8 mouse cellular contexts compared by ENCODE assay signal in genomic region chr2:127270300-127271041, GRCm38 (mm10). TPM values are rescaled to one million over a fixed set of nuclear protein-coding genes. Genes with fewer than 3 reads are reported as not detected.
DNase-seq lines count a peak whose midpoint lies in the region; ATAC-seq and TF ChIP-seq lines count a peak whose summit lies in the region.

No protein-coding gene starts in this region.

- under 1% methylated on average over 75 of the region's 75 CpGs for WGBS in forebrain, embryonic 12.5 days
- WGBS in heart, postnatal 0 days, result under 1% methylated on average over 75 of the region's 75 CpGs
- WGBS in liver, embryonic 14.5 days (ENCODE audit: insufficient replicate concordance), result under 1% methylated on average over 74 of the region's 75 CpGs
- under 1% methylated on average over 68 of the region's 75 CpGs for WGBS in neural tube, embryonic 11.5 days
- WGBS in stomach, postnatal 0 days, result under 1% methylated on average over 68 of the region's 75 CpGs

- DNase-seq in c-Kit-positive CD71-negative TER-119-negative erythroid progenitor cells, embryonic 14.5 days (ENCODE audit: low read depth), result peak; percentile 61
- peak; percentile 82 for DNase-seq in heart, postnatal 0 days (ENCODE audit: low spot score)
- DNase-seq in kidney, postnatal 36 days, result peak; percentile 91 to 93
- DNase-seq in liver, embryonic 14.5 days (ENCODE audit: low read depth in 3 of 3, low spot score in 3 of 3), result peak; percentile 78 to 79 (median 79)
- DNase-seq in neural tube, embryonic 11.5 days (ENCODE audit: low spot score), result peak; percentile 92
- DNase-seq in stomach, postnatal 0 days (ENCODE audit: low spot score), result peak; percentile 90

- H3K27me3 ChIP-seq in forebrain, embryonic 12.5 days, result no peaks in the 10 kb centered on the region
- H3K27me3 ChIP-seq in heart, postnatal 0 days (ENCODE audit: control insufficient read depth, insufficient read depth, low read length), result no peaks in the 10 kb centered on the region
- H3K27me3 ChIP-seq in liver, embryonic 14.5 days (ENCODE audit: control insufficient read depth, insufficient read depth, low read length), result no peaks in the 10 kb centered on the region
- no peaks in the 10 kb centered on the region for H3K27me3 ChIP-seq in neural tube, embryonic 11.5 days (ENCODE audit: control insufficient read depth, insufficient read depth, low read length)
- no peaks in the 10 kb centered on the region for H3K27me3 ChIP-seq in stomach, postnatal 0 days (ENCODE audit: control insufficient read depth, insufficient read depth, low read length)

- H3K36me3 ChIP-seq in forebrain, embryonic 12.5 days (replicated peaks), result no peaks in the 10 kb centered on the region
- H3K36me3 ChIP-seq in heart, postnatal 0 days (replicated peaks; ENCODE audit: control insufficient read depth, insufficient read depth, low read length), result peaks cover 6% of the 10 kb centered on the region; the same call in 1 of the 2 replicates
- no peaks in the 10 kb centered on the region; the same call in 1 of the 2 replicates for H3K36me3 ChIP-seq in liver, embryonic 14.5 days (replicated peaks; ENCODE audit: control insufficient read depth, insufficient read depth, low read depth)
- no peaks in the 10 kb centered on the region for H3K36me3 ChIP-seq in neural tube, embryonic 11.5 days (ENCODE audit: control insufficient read depth, insufficient read depth, low read length)
- H3K36me3 ChIP-seq in stomach, postnatal 0 days (ENCODE audit: control insufficient read depth, insufficient read depth, low read length), result no peaks in the 10 kb centered on the region

- peak; percentile 20; the same call in 1 of the 2 replicates for TF ChIP-seq EP300 in heart, postnatal 0 days (IDR thresholded peaks at IDR 0.05; ENCODE audit: low read depth)
- TF ChIP-seq EP300 in liver, embryonic 14.5 days (IDR thresholded peaks at IDR 0.05; ENCODE audit: low read depth), result no peak
- TF ChIP-seq EP300 in stomach, postnatal 0 days (optimal IDR thresholded peaks at IDR 0.05), result no peak

- H3K27ac ChIP-seq in forebrain, embryonic 12.5 days, result peak overlapping the region; percentile 95
- H3K27ac ChIP-seq in heart, postnatal 0 days (ENCODE audit: low read depth), result peak overlapping the region; percentile 99
- peak overlapping the region; percentile 72 for H3K27ac ChIP-seq in liver, embryonic 14.5 days
- peak overlapping the region; percentile 87 for H3K27ac ChIP-seq in neural tube, embryonic 11.5 days (ENCODE audit: low read depth, low read length)
- H3K27ac ChIP-seq in stomach, postnatal 0 days (replicated peaks), result peak overlapping the region; percentile 98

- H3K9ac ChIP-seq in forebrain, embryonic 12.5 days, result peak overlapping the region; percentile 86
- H3K9ac ChIP-seq in heart, postnatal 0 days (replicated peaks; ENCODE audit: low read depth, low read length), result peak overlapping the region; percentile 93
- H3K9ac ChIP-seq in liver, embryonic 14.5 days (replicated peaks), result peak overlapping the region; percentile 82
- H3K9ac ChIP-seq in neural tube, embryonic 11.5 days (ENCODE audit: low read length), result peak overlapping the region; percentile 78
- peak overlapping the region; percentile 93 for H3K9ac ChIP-seq in stomach, postnatal 0 days (ENCODE audit: low read length)

- ATAC-seq in CD4-positive, CD25-positive, alpha-beta regulatory T cell, adult 4 months, result peak; percentile 71
- peak; percentile 95 for ATAC-seq in forebrain, embryonic 12.5 days (ENCODE audit: low FRiP score)
- ATAC-seq in heart, postnatal 0 days (ENCODE audit: insufficient read depth, low read depth), result peak; percentile 93
- ATAC-seq in liver, embryonic 14.5 days (ENCODE audit: insufficient read depth), result peak; percentile 91
- peak; percentile 94 for ATAC-seq in neural tube, embryonic 11.5 days (ENCODE audit: insufficient read depth, low FRiP score, low TSS enrichment)
- ATAC-seq in stomach, postnatal 0 days (ENCODE audit: low FRiP score, low TSS enrichment), result peak; percentile 95

- peak overlapping the region; percentile 79 for H3K4me3 ChIP-seq in forebrain, embryonic 12.5 days (replicated peaks)
- H3K4me3 ChIP-seq in heart, postnatal 0 days (ENCODE audit: low read depth, low read length), result peak overlapping the region; percentile 89
- H3K4me3 ChIP-seq in liver, embryonic 14.5 days (ENCODE audit: insufficient read depth in 1 of 2, low read depth in 2 of 2, low read length in 2 of 2), result peak overlapping the region; percentile 78 to 82
- H3K4me3 ChIP-seq in neural tube, embryonic 11.5 days (ENCODE audit: low read depth, low read length), result peak overlapping the region; percentile 82
- peak overlapping the region; percentile 92 for H3K4me3 ChIP-seq in stomach, postnatal 0 days (ENCODE audit: low read depth, low read length)

- no peaks in the 10 kb centered on the region for H3K9me3 ChIP-seq in forebrain, embryonic 12.5 days
- no peaks in the 10 kb centered on the region for H3K9me3 ChIP-seq in heart, postnatal 0 days (replicated peaks; ENCODE audit: control insufficient read depth, low read length)
- H3K9me3 ChIP-seq in liver, embryonic 14.5 days (ENCODE audit: control insufficient read depth, low read length), result no peaks in the 10 kb centered on the region
- no peaks in the 10 kb centered on the region for H3K9me3 ChIP-seq in neural tube, embryonic 11.5 days (ENCODE audit: control insufficient read depth, low read length)
- no peaks in the 10 kb centered on the region for H3K9me3 ChIP-seq in stomach, postnatal 0 days (ENCODE audit: control insufficient read depth, low read length)

- H3K4me1 ChIP-seq in forebrain, embryonic 12.5 days, result peaks cover 25% of the 10 kb centered on the region
- peaks cover 21% of the 10 kb centered on the region for H3K4me1 ChIP-seq in heart, postnatal 0 days (ENCODE audit: control insufficient read depth, insufficient read depth)
- H3K4me1 ChIP-seq in liver, embryonic 14.5 days (replicated peaks; ENCODE audit: control insufficient read depth in 2 of 2, insufficient read depth in 2 of 2, low read length in 1 of 2), result peaks cover 11 to 12% of the 10 kb centered on the region in 2 experiments
- H3K4me1 ChIP-seq in neural tube, embryonic 11.5 days (ENCODE audit: control insufficient read depth, insufficient read depth, low read length), result no peaks in the 10 kb centered on the region
- H3K4me1 ChIP-seq in stomach, postnatal 0 days (replicated peaks; ENCODE audit: control insufficient read depth, insufficient read depth), result no peaks in the 10 kb centered on the region; the same call in 1 of the 2 replicates

- no peak for TF ChIP-seq CTCF in heart, postnatal 0 days (IDR thresholded peaks at IDR 0.05; ENCODE audit: low read depth)
- no peak for TF ChIP-seq CTCF in liver, embryonic 14.5 days (IDR thresholded peaks at IDR 0.05; ENCODE audit: low read depth)
- TF ChIP-seq CTCF in stomach, postnatal 0 days (IDR thresholded peaks at IDR 0.05; ENCODE audit: low read depth), result peak; percentile 12; the same call in 1 of the 2 replicates

- peak overlapping the region; percentile 69 for H3K4me2 ChIP-seq in forebrain, embryonic 12.5 days
- peak overlapping the region; percentile 93 for H3K4me2 ChIP-seq in heart, postnatal 0 days (ENCODE audit: low read depth, low read length)
- peak overlapping the region; percentile 81 for H3K4me2 ChIP-seq in liver, embryonic 14.5 days (ENCODE audit: low read depth)
- H3K4me2 ChIP-seq in neural tube, embryonic 11.5 days (ENCODE audit: low read depth), result peak overlapping the region; percentile 76
- peak overlapping the region; percentile 78 for H3K4me2 ChIP-seq in stomach, postnatal 0 days (replicated peaks; ENCODE audit: low read depth)

RNA-seq across cellular contexts. Expression of gene Stard7, which starts 0.5 kb away (rescaled TPM):
- polyA plus RNA-seq in CD4-positive, CD25-positive, alpha-beta regulatory T cell, adult 4 months (2017; shearing (Covaris generic)), result 10 to 100 TPM; 28.4 to 32.1 TPM
- 103 TPM in 2 replicates for polyA plus RNA-seq in forebrain, embryonic 12.5 days (2016; fragmentation: Nextera tagmentation; extraction: Ambion mirVana)
- total RNA-seq in heart, postnatal 0 days (2014; rRNA removed; ENCODE audit: low replicate concordance), result 228 and 244 TPM in 2 replicates
- polyA plus RNA-seq in heart, postnatal 0 days (2015; fragmentation: Nextera tagmentation; extraction: Ambion mirVana), result 109 and 123 TPM in 2 replicates
- polyA plus RNA-seq in liver, embryonic 14.5 days (2012; rRNA removed), result 23.3 and 29.8 TPM in 2 replicates
- polyA plus RNA-seq in liver, embryonic 14.5 days (2014; fragmentation: Nextera tagmentation; extraction: Ambion mirVana), result 42.0 and 51.9 TPM in 2 replicates
- 80.2 and 84.7 TPM in 2 replicates for polyA plus RNA-seq in neural tube, embryonic 11.5 days (2014; fragmentation: Nextera tagmentation; extraction: Ambion mirVana)
- polyA plus RNA-seq in stomach, postnatal 0 days (2015; fragmentation: Nextera tagmentation; extraction: Ambion mirVana), result 57.3 and 62.7 TPM in 2 replicates

RNA-seq across cellular contexts. Expression of gene Tmem127, which starts 22.8 kb away (rescaled TPM):
- polyA plus RNA-seq in CD4-positive, CD25-positive, alpha-beta regulatory T cell, adult 4 months (2017; shearing (Covaris generic)), result 100 to 1,000 TPM in 1 of 2 experiments, 10 to 100 TPM in 1; 75.1 to 118 TPM
- 29.6 and 33.0 TPM in 2 replicates for polyA plus RNA-seq in forebrain, embryonic 12.5 days (2016; fragmentation: Nextera tagmentation; extraction: Ambion mirVana)
- 48.2 and 75.3 TPM in 2 replicates for total RNA-seq in heart, postnatal 0 days (2014; rRNA removed; ENCODE audit: low replicate concordance)
- polyA plus RNA-seq in heart, postnatal 0 days (2015; fragmentation: Nextera tagmentation; extraction: Ambion mirVana), result 21.2 and 22.1 TPM in 2 replicates
- polyA plus RNA-seq in liver, embryonic 14.5 days (2012; rRNA removed), result 8.4 and 11.7 TPM in 2 replicates
- 7.4 and 9.2 TPM in 2 replicates for polyA plus RNA-seq in liver, embryonic 14.5 days (2014; fragmentation: Nextera tagmentation; extraction: Ambion mirVana)
- polyA plus RNA-seq in neural tube, embryonic 11.5 days (2014; fragmentation: Nextera tagmentation; extraction: Ambion mirVana), result 27.4 and 30.4 TPM in 2 replicates
- 27.0 and 27.1 TPM in 2 replicates for polyA plus RNA-seq in stomach, postnatal 0 days (2015; fragmentation: Nextera tagmentation; extraction: Ambion mirVana)

RNA-seq across cellular contexts. Expression of gene Ciao1, which starts 22.9 kb away (rescaled TPM):
- 10 to 100 TPM; 53.3 to 64.7 TPM for polyA plus RNA-seq in CD4-positive, CD25-positive, alpha-beta regulatory T cell, adult 4 months (2017; shearing (Covaris generic))
- 51.3 and 55.0 TPM in 2 replicates for polyA plus RNA-seq in forebrain, embryonic 12.5 days (2016; fragmentation: Nextera tagmentation; extraction: Ambion mirVana)
- 38.0 and 65.9 TPM in 2 replicates for total RNA-seq in heart, postnatal 0 days (2014; rRNA removed; ENCODE audit: low replicate concordance)
- polyA plus RNA-seq in heart, postnatal 0 days (2015; fragmentation: Nextera tagmentation; extraction: Ambion mirVana), result 53.7 and 59.5 TPM in 2 replicates
- polyA plus RNA-seq in liver, embryonic 14.5 days (2012; rRNA removed), result 23.2 and 29.1 TPM in 2 replicates
- 38.3 and 42.3 TPM in 2 replicates for polyA plus RNA-seq in liver, embryonic 14.5 days (2014; fragmentation: Nextera tagmentation; extraction: Ambion mirVana)
- 58.8 and 72.2 TPM in 2 replicates for polyA plus RNA-seq in neural tube, embryonic 11.5 days (2014; fragmentation: Nextera tagmentation; extraction: Ambion mirVana)
- 41.6 and 42.0 TPM in 2 replicates for polyA plus RNA-seq in stomach, postnatal 0 days (2015; fragmentation: Nextera tagmentation; extraction: Ambion mirVana)

Comparison
In these comparisons a context has a peak if more than half of its experiments do, and no peak if none do; other contexts are left out.
1. Peak in every context shown above with its lines: DNase-seq, ATAC-seq, H3K4me3 ChIP-seq and H3K27ac ChIP-seq.